In genomic region chr5:147893766-147894454, GRCm38 (mm10) we compare ENCODE assay signal across 8 mouse cellular contexts. TPM values are rescaled to one million over a fixed set of nuclear protein-coding genes. Genes with fewer than 3 reads are reported as not detected.
DNase-seq lines count a peak whose midpoint lies in the region; ATAC-seq and TF ChIP-seq lines count a peak whose summit lies in the region.

No protein-coding gene starts in this region.

- 0 out of 2 replicates have a peak, but pooled peaks cover 2% of the 10 kb centered on the region for H3K27me3 ChIP-seq in intestine, embryonic 15.5 days (replicated peaks)

- H3K4me1 ChIP-seq in bone marrow, adult 2 months (ENCODE audit: control insufficient read depth, insufficient read depth, low read length): no peaks in the 10 kb centered on the region; the same call in 1 of the 2 replicates
- peaks cover 10% of the 10 kb centered on the region for H3K4me1 ChIP-seq in intestine, embryonic 15.5 days (replicated peaks)
- peaks cover 3% of the 10 kb centered on the region for H3K4me1 ChIP-seq in lung, adult 2 months (ENCODE audit: control insufficient read depth, insufficient read depth, low read length)

- DNase-seq in frontal cortex, postnatal 14 days (ENCODE audit: low spot score in 2 of 2): no peak
- DNase-seq in lung, adult 2 months: no peak
- DNase-seq in retina, postnatal 1 day: peak; percentile 27
- no peak for DNase-seq in left cerebral cortex, adult 9 months (ENCODE audit: low spot score in 2 of 2)

- peak overlapping the region; percentile 78 for H3K4me2 ChIP-seq in intestine, embryonic 15.5 days (replicated peaks)

- 9% methylated on average over 25 of the region's 25 CpGs for WGBS in bone marrow, adult 2 months
- WGBS in intestine, embryonic 15.5 days: 3% methylated on average over 25 of the region's 25 CpGs
- WGBS in lung, adult 2 months: 3% methylated on average over 25 of the region's 25 CpGs

- no peaks in the 10 kb centered on the region for H3K9me3 ChIP-seq in intestine, embryonic 15.5 days

- peak overlapping the region; percentile 71 for H3K4me3 ChIP-seq in bone marrow, adult 2 months (replicated peaks; ENCODE audit: control insufficient read depth, low read depth, low read length)
- H3K4me3 ChIP-seq in intestine, embryonic 15.5 days (replicated peaks): peak overlapping the region; percentile 54
- H3K4me3 ChIP-seq in lung, adult 2 months (replicated peaks; ENCODE audit: extremely low read depth, low read depth, low read length): peak overlapping the region; percentile 80

- H3K36me3 ChIP-seq in intestine, embryonic 15.5 days: no peaks in the 10 kb centered on the region

- TF ChIP-seq CTCF in bone marrow, adult 2 months (IDR thresholded peaks at IDR 0.05; ENCODE audit: control insufficient read depth, insufficient read depth, low read length): no peak
- TF ChIP-seq CTCF in lung, adult 2 months (IDR thresholded peaks at IDR 0.05; ENCODE audit: insufficient read depth, low read length): no peak

- TF ChIP-seq POLR2A in bone marrow, adult 2 months (IDR thresholded peaks at IDR 0.05; ENCODE audit: borderline replicate concordance, control insufficient read depth, low read depth, low read length): no peak
- 0 out of 2 replicates have a peak, but pooled peaks have one; percentile 14 for TF ChIP-seq POLR2A in lung, adult 2 months (IDR thresholded peaks at IDR 0.05; ENCODE audit: borderline replicate concordance, extremely low read depth, low read depth, low read length)

- peak; percentile 40 for ATAC-seq in frontal cortex, adult (ENCODE audit: low TSS enrichment)
- peak; percentile 36 for ATAC-seq in erythroblast, adult 5-6 weeks (replicated peaks; ENCODE audit: low FRiP score, poor library complexity, severe bottlenecking)
- ATAC-seq in intestine, embryonic 15.5 days: peak; percentile 40; the same call in 1 of the 2 replicates

- peak overlapping the region; percentile 45; the same call in 1 of the 2 replicates for H3K9ac ChIP-seq in intestine, embryonic 15.5 days

- peak overlapping the region; percentile 58 for H3K27ac ChIP-seq in bone marrow, adult 2 months (ENCODE audit: control insufficient read depth, insufficient read depth, low read depth, low read length, poor library complexity)
- no peak overlapping the region for H3K27ac ChIP-seq in intestine, embryonic 15.5 days

RNA-seq across cellular contexts. Expression of gene Slc46a3, which starts 0.7 kb away (rescaled TPM):
- polyA plus RNA-seq in bone marrow, adult 2 months (2011; ENCODE audit: insufficient read depth, insufficient read length, low replicate concordance, missing spikeins): 13.1 and 22.2 TPM in 2 replicates
- 15.0 and 19.6 TPM in 2 replicates for total RNA-seq in erythroblast, adult 5-6 weeks (2015; ENCODE audit: low replicate concordance)
- 8.2 and 16.5 TPM in 2 replicates for total RNA-seq in erythroblast, adult 5-6 weeks (2017; ENCODE audit: low replicate concordance)
- polyA plus RNA-seq in intestine, embryonic 15.5 days (2015; fragmentation: Nextera tagmentation; extraction: Ambion mirVana): 7.6 and 11.7 TPM in 2 replicates
- 41.4 and 46.5 TPM in 2 replicates for polyA plus RNA-seq in lung, adult 2 months (2012; rRNA removed)

RNA-seq across cellular contexts. Expression of gene Pomp, which starts 33.6 kb away (rescaled TPM):
- 93.6 and 166 TPM in 2 replicates for polyA plus RNA-seq in bone marrow, adult 2 months (2011; ENCODE audit: insufficient read depth, insufficient read length, low replicate concordance, missing spikeins)
- total RNA-seq in erythroblast, adult 5-6 weeks (2015; ENCODE audit: low replicate concordance): 37.1 and 41.0 TPM in 2 replicates
- total RNA-seq in erythroblast, adult 5-6 weeks (2017; ENCODE audit: low replicate concordance): 23.3 and 23.4 TPM in 2 replicates
- polyA plus RNA-seq in intestine, embryonic 15.5 days (2015; fragmentation: Nextera tagmentation; extraction: Ambion mirVana): 424 and 470 TPM in 2 replicates
- 33.9 and 47.1 TPM in 2 replicates for polyA plus RNA-seq in lung, adult 2 months (2012; rRNA removed)
